Mouse (Mus musculus) gastrocnemius, postnatal 10 days (tissue): ENCODE measurements at regions not wholly inside any gene's neighbourhood (a gene's known extent, or its start where the extent isn't known, plus 50 kb on each side); places are given as distances from the start of the nearest gene placed in this dataset.

Source experiments
- DNase-seq: peaks from one replicate; pipeline ENCODE4 v3.0.0; 2021; ENCODE audit warnings: mixed read lengths

DNA sequence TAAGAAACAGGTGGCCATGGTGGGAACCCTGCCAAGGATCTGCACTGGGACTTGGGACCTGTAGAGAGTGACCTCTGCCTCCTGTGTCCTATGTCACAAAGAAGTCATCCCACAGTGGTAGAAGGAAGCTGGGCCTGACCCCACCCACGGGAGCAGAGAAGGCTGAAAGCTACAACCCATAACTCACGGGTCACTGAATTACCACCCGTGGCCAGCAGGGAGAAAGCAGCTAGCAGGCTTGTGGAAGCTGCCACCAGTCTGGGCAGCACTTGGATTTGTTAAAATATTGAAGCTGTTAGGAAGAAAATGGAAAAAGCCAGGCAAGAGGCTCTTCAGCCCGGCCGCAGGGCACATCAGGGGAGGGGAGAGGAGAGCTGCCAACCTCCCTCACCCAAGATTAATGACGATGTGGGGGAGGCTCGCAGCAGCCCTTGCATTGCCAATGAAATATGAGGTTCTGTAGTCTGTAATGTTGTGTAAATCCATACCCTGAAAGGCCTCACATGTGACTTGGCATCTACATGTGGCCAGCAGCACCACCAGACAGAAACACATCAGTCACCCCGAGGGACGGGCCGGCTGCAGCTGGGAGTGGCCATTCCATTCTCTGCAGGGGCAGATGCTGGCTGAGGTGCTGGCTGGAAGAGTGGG, 94.5 kb downstream of the Olfm1 start:
- DNase-seq = no peak

DNA sequence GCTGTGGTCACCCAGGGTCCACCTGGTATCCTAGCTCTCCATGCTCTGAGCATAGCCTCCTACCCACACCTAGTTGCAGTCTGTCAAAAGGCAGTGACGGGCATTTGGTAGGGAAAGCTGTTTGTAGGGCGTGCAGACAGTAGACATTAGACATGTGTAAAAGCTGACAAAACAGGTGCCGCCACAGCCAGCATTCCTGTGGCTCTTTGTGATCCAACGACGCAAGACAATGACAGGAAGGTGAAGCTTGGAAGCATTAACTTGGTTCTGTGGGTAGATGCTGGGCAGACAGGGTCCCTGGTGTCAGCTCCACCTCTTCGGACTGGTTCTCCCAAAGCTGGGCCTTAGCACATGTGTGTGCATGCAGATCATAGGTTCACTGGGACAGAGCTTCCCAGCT, 96.5 kb downstream of the Olfm1 start:
- no peak for DNase-seq

DNA sequence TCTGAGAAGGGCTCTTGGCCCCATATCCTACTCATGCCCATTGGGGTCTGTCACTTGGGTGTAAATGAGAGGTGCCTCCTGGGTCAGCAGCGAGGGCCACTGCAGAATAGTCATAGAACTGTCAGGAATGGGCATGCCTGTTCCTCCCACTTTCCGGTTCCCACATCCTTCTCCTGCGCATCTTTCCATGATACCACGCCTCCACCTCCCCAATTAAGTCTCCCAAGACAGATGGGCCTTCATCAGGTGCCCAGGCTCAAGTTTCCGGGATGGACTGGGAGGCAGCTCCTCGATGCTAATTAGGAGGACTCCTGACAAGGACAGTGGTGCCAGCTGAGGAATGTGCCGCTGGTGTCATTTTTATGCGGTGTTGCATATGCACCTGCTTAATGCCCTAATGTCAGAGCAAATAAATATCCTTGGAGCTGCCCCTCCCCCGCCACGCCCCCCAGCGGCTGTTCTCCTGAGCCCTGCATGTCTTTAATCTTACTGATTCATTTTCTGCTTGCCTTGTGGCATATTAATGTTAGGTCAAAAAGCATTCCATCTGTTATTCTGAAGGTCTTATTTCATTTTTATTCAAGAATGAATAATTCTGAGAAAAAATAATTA, 97.2 kb downstream of the Olfm1 start:
- DNase-seq = no peak

GRCm38 (mm10) chr2:28294509-28294908, 101.7 kb downstream of the Olfm1 start:
- DNase-seq = peak; percentile 54

- DNase-seq = no peak
These were observed 103.4 kb downstream of the Olfm1 start for GRCm38 (mm10) chr2:28296183-28296582.

GRCm38 (mm10) chr2:28298738-28299137, 105.9 kb downstream of the Olfm1 start:
- no peak for DNase-seq

DNA sequence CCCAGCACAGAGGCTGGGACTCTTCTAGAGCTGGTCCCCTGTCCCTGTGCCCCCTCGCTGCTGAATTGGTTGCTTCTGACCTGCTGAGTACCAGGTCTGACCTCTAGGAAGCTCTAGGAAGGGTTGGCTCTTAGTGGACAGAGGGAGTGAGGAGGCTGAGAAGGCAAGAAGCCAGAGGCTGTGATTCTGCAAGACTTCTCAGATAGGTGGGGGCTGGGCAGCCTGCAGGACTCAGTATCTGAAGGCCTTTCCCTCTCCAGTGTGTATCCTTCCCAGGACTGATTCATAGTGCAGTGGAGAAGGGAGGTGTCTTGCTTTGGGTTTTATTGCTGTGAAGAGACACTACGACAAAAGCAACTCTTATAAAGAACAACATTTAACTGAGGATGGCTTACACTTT, 106.6 kb downstream of the Olfm1 start:
- DNase-seq = no peak

GRCm38 (mm10) chr2:28301313-28301712, 108.5 kb downstream of the Olfm1 start:
- DNase-seq = no peak

DNA sequence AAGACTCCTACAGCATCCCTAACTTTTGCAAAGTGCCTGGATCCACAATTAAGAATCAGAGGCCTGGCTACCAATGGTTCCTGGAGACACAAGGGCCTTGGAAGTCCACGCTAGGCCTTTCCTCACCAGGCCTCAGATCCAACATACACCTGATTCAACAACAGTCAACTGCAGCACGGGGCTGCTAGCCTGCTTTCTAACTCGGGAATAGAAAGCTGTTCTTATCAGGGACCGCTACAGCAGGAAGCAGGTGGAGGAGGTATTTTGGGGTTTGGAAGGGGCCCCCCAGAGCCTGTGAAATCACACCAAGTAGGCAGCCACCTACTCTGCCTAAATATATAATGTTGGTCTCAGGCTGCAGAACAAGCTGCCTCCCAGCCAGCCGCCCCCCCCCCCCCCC, 111.1 kb downstream of the Olfm1 start:
- no peak for DNase-seq

GRCm38 (mm10) chr2:28304712-28305111, 111.9 kb downstream of the Olfm1 start:
- peak; percentile 82 for DNase-seq

DNA sequence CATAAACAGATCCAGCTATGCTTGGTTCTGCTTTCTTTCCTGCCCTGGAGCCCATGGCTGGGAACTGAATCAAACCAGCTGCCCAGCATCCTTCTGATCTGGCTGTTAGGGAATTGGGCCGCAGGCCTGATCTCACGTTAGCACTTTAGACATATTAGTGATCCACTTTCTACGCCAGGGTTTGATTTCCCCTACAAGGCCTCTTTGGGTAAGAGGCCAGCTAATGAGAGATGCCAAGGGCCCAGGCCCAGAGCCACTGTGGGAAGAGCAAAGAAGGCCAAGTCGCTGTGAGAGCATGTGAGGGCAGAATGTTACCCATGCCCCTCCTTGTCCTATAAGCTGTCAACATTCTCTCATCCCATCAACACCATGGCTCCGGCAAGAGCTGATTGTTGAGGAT, 116.3 kb downstream of the Olfm1 start:
- peak; percentile 31 for DNase-seq

- DNase-seq = no peak
These were observed 119.4 kb downstream of the Olfm1 start for GRCm38 (mm10) chr2:28312212-28312611.

- no peak for DNase-seq
These were observed 121.1 kb upstream of the Ppp1r26 start for GRCm38 (mm10) chr2:28325502-28325901.

DNA sequence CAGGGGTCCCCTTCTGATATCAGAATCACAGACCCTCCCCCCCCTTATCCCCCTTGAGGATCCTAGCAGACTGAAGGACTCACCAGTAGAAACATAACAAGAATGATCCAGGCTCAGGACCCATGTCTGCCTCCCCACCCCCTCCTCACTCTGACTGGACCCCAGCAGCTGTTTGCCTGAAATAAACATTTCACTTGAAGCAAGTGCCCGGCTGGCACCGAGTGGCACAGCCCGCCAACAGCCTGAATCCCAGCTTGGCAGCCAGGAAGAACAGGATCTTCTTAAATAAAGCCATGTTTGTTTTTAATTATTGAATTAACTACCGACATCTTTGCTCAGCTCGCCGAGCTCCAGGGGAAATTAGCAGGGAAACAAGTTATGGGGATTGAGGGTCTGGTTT, 120.5 kb upstream of the Ppp1r26 start:
- DNase-seq = no peak

- no peak for DNase-seq
These were observed 119.9 kb upstream of the Ppp1r26 start for GRCm38 (mm10) chr2:28326682-28327081.

GRCm38 (mm10) chr2:28329130-28329529, 117.5 kb upstream of the Ppp1r26 start:
- DNase-seq = no peak

- no peak for DNase-seq
These were observed 111.3 kb upstream of the Ppp1r26 start for GRCm38 (mm10) chr2:28335141-28335789.

DNA sequence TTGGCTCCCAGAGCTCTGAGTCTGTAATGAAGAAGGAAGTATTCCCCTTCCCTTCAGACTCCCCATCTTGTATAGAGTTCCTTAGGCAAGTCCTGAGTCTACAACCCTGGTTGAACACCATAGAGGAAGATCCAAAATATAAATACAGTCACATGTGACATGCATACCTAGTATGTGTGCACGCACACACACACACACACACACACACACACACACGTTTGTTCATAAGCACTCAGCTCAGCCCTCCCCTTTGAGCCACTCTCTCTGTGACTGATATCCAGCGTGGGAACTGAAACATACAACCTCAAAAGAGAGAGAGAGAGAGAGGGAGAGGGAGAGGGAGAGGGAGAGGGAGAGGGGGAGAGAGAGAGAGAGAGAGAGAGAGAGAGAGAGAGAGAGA, 110.8 kb upstream of the Ppp1r26 start:
- DNase-seq = no peak

GRCm38 (mm10) chr2:28336349-28337309, 110.0 kb upstream of the Ppp1r26 start:
- no peak for DNase-seq

DNA sequence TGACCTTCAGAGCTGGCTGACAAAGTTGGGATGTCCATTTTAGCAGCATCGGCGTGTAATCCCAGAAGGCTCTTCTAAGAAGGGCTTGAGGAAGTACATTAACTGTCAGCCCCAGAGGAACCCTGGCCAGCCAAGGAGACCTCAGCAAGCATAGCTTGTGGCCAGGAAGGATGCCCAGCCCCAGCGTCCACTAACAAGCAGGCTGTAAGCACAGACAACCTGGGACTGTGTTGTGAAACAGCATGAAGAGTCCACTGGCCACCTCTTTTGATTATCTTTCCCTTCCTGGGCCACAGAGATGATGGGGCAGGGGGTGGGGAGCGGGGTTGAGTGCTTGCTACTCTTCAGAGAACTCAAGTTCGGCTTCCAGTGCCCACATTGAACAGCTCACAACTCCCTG, 109.0 kb upstream of the Ppp1r26 start:
- DNase-seq = no peak

- no peak for DNase-seq
These were observed 105.3 kb upstream of the Ppp1r26 start for GRCm38 (mm10) chr2:28341304-28341703.

- no peak for DNase-seq
These were observed 98.1 kb upstream of the Ppp1r26 start for GRCm38 (mm10) chr2:28348453-28348852.

DNA sequence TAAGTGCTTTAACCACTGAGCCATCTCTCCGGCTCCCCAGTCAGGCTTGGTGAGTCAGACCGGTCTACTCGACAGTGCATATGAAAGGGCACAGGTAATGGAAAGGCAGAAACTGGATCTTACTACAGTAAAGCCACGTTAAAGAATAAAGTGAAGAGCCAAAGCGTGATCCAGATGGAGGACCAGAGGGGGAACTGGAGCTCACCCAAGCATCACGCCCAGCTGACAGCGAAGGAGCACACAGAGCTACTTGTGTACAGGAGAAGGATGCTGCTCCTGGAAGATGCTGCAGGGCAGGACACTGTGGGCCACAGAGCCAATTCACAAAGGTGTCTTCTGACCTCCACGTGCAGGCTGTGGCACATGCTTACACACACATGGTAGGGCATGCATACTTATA, 96.7 kb upstream of the Ppp1r26 start:
- no peak for DNase-seq
